Mouse (Mus musculus): ENCODE results near the gene Clhc1.

Gene Clhc1

GRCm38 (mm10) chr11:29563406-29563805, 15.7 kb downstream of the Clhc1 start:
- no peak for DNase-seq (ENCODE audit: low spot score)

- DNase-seq (ENCODE audit: low spot score), result no peak
These were observed 23.8 kb downstream of the Clhc1 start for GRCm38 (mm10) chr11:29571536-29571935.

- DNase-seq (ENCODE audit: low spot score), result no peak
These were observed 24.9 kb downstream of the Clhc1 start for GRCm38 (mm10) chr11:29572656-29573055.

- peak; percentile 18 for DNase-seq (ENCODE audit: low spot score)
These were observed 31.9 kb downstream of the Clhc1 start for GRCm38 (mm10) chr11:29579610-29580009.

GRCm38 (mm10) chr11:29595217-29595616, 47.5 kb downstream of the Clhc1 start:
- DNase-seq (ENCODE audit: low spot score), result peak; percentile 43

- DNase-seq (ENCODE audit: low spot score), result no peak
These were observed 49.4 kb downstream of the Clhc1 start for GRCm38 (mm10) chr11:29597159-29597558.

- no peak for DNase-seq (ENCODE audit: low spot score)
These were observed 51.2 kb downstream of the Clhc1 start for GRCm38 (mm10) chr11:29599000-29599399.

GRCm38 (mm10) chr11:29603581-29603980, 55.8 kb downstream of the Clhc1 start:
- DNase-seq (ENCODE audit: low spot score), result no peak

GRCm38 (mm10) chr11:29607465-29607990, 59.8 kb downstream of the Clhc1 start:
- DNase-seq (ENCODE audit: low spot score), result peak; percentile 10

GRCm38 (mm10) chr11:29609756-29610468, 62.2 kb downstream of the Clhc1 start:
- DNase-seq (ENCODE audit: low spot score), result no peak

GRCm38 (mm10) chr11:29612007-29612406, 64.3 kb downstream of the Clhc1 start:
- DNase-seq (ENCODE audit: low spot score), result no peak

- DNase-seq (ENCODE audit: low spot score), result no peak
These were observed 65.5 kb downstream of the Clhc1 start for GRCm38 (mm10) chr11:29613185-29613735.

- DNase-seq (ENCODE audit: low spot score), result no peak
These were observed 66.6 kb downstream of the Clhc1 start for GRCm38 (mm10) chr11:29614217-29614924.

GRCm38 (mm10) chr11:29622030-29622790, 74.5 kb downstream of the Clhc1 start:
- DNase-seq (ENCODE audit: low spot score), result no peak

GRCm38 (mm10) chr11:29623327-29623726, 75.6 kb downstream of the Clhc1 start:
- no peak for DNase-seq (ENCODE audit: low spot score)

- DNase-seq (ENCODE audit: low spot score), result no peak
These were observed 78.8 kb downstream of the Clhc1 start for GRCm38 (mm10) chr11:29626541-29626940.

GRCm38 (mm10) chr11:29627706-29628105, 80.0 kb downstream of the Clhc1 start:
- no peak for DNase-seq (ENCODE audit: low spot score)
